Mouse (Mus musculus): ENCODE results near the gene Rab11a.

Gene Rab11a

DNA sequence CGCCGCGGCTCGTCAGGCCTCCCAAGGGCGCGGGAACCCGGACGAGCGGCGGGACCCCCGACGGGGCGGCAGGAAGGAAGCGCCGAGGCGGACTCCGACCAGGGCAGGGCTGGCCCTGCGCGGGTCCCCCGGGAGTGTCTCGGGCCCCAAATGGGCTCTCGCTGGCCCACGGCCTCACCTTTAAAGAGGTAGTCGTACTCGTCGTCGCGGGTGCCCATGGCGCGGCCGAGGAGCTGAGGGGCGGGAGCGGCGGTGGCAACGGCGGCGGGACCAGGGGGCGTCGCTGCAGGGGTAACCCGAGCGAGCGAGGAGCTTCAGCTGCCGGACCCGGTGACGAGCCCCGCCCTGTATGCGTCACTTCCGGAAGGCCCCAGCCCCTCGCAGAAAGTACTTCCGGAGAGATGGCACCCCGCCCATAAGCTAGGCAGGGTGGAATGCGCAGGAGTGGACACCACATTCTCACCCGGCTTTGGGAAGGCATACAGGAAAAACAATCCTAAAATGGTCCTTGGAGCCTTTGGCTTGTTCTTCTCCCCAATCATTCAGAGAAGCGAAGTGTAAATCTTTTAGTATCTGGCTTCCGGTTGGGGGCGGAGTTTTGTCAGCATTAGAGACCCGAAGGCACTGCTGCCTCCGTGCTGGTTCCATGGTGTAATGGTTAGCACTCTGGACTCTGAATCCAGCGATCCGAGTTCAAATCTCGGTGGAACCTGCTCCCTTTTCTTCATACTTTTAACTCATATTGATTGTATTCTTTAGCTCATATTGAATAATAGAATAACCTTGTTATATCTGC, at the start of gene Rab11a:
TSS of gene Rab11a (minus strand) at position 353 of the 796 bp plus-strand sequence.
- in situ Hi-C loops (cut with MboI): no loop called here

DNA sequence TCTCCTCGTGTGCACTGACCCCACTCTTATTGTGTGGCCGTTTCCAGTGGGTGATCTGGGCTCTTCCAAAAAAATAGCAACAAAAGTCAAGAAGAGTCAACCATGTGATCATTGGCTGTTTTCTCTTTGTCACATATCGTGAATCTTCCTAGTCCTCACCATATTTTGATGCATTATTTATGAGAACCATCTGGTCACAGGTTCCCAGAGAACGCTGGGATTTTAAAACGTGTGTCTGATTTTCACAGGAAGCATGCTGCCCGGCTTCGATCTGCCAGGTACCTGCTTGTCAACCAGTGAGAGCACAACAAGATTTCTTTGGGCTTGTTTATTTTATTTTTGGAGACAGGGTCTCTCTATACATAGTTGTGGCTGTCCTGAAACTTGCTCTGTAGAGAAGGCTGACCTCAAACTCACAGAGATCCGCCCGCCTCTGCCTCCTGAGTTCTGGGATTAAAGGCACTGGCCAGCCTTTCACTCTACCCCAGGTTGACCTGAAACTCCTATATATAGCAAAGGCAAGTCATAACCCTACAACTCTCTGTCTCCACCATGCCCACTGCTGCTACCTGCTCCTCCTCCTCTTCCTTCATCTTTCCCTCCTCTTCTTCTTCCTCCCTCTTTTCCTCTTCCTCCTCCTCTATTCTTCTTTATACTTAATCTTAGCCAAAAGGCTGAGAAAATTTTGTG, 48.8 kb upstream of the Rab11a start:
- in situ Hi-C loops (cut with MboI): no loop called here

DNA sequence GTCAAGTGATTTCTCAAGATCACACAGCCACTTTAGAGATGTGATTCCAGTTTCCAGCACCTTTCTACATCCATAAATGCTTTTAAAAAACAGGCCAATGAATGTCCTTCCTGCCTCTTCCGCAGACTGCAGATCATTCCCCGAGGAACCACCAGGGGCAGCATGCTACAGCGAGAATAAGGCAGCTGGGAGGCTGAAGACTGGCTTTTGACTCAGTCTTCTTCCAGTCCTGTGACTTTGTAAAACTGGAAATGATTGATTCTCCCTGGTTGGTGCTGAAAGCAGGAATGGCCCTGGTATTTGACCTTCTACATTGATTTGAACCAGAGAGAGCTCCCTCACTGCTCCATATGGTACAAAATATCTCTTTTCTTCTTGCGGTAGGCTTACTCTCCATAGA, 47.3 kb upstream of the Rab11a start:
- in situ Hi-C loops (cut with MboI): loop anchor here (5.0 kb wide), 1 partner anchor 57 kb away; no protein-coding TSS in a partner anchor

DNA sequence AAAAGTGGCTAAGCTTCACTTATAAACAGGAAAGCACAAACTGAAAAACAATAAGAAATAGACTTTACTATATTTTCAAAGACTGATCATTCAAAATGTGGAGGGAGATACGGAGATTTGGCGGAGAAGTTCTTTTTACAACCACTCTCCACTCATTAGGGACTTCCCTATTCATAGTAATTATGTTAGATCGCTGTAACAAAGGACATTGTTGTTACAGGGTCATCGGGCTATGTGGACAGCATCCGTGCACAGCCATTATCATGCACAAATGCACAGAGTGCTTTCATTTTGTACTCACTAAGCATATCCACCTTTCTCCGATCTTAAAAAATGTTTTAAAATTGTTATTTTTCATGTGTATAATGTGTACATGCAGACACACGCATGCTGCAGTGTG, 46.0 kb upstream of the Rab11a start:
- in situ Hi-C loops (cut with MboI): loop anchor here (5.0 kb wide), 1 partner anchor 59 kb away; no protein-coding TSS in a partner anchor

DNA sequence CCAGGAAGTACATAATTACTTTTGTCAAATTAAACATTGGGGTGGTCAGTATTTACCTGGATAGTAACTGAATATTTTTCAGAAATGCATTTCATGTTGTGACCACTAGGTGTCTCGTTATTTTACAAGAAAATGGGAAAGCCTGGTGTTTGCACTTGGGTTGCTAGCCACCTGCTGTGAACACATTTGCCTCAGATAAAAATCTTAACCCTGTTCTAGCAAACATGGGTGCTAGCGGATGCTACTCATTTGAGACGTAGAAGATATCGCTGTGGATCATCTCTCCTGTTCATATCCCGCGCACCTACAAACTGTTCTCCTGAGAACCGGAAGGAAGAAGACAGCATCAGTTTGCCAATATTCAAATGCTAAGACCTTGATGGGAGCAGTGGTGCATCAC, 42.1 kb upstream of the Rab11a start:
- in situ Hi-C loops (cut with MboI): loop anchor here (5.0 kb wide), 1 partner anchor 63 kb away; no protein-coding TSS in a partner anchor

DNA sequence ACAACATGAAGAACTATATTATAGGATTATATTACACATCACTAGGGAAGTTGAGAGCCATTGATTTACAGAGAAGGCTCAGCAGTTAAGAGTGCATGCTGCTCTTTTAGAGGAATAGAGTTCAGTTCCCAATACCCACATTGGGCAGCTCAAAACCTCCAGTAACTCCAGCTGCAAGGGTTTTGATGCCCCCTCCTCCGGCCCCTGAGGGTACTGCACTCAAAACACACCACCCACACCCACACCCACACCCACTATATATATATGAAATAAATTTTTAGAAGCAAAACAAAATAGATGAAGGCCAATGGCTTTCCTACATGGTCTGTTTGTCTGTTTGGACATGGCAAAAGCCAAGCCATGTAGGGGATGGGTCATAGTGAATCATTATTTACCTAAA, 40.6 kb upstream of the Rab11a start:
- in situ Hi-C loops (cut with MboI): no loop called here

DNA sequence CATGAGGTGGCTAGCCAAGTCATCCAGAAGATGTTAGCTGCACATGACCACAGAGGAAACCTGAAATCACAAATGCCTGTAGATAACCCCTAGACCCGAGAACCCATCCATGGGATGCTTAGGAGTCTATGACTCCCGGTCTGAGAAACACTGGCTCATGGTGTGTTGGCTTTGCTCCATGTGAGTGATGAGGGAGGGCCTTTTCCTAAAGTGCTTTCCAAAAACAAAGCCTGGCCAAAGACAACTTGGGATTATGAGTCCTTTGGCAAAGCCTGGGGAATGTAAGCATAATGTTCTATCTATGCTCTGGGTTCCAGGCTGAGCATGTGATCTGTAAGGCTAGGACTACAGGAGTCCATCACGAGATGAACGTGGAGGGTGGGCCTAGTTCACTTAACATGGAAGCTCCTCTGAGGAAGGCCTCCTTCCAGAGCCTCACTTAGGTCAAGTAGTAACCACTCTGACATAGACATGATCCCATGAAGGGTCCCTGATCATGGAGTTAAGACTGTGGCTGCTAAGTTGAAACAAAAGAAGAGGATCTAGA, 40.0 kb upstream of the Rab11a start:
- in situ Hi-C loops (cut with MboI): no loop called here

DNA sequence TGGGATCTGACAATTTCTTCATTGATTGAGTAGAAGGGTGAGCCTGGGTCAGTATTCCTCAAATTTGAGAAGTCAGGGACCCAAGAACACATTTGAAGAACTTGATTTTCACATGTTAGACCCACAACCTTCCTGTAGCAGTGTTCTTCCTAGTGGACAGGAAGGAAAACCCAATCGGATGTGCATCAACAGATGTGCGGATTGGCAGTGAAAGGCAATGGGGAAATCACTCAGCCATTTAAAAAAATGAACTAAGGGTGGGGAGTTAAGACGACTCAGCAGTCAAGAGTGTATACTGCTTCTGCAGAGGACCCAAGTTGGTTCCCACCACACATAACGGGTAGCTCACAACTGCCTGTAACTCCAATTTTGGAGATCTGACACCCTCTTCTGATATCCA, 37.9 kb upstream of the Rab11a start:
- in situ Hi-C loops (cut with MboI): no loop called here

DNA sequence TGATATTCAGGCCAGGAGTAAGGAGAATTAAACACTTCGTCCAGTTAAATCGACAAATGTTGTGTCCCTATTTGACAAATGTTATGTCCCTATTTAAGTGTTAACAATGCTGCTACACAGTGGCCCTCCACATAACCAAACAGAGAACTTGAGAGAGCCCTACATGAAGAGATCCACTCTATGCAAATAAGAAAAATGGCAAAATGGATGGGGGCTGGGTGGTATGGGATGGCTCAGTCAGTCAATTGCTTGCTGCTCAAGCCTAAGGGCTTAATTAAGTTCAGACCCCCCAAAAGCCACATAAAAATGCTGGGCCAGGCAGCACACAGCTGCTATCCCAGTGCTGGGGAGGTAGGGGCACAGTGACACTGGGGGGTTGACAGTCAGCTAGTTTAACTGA, 37.3 kb upstream of the Rab11a start:
- in situ Hi-C loops (cut with MboI): no loop called here

DNA sequence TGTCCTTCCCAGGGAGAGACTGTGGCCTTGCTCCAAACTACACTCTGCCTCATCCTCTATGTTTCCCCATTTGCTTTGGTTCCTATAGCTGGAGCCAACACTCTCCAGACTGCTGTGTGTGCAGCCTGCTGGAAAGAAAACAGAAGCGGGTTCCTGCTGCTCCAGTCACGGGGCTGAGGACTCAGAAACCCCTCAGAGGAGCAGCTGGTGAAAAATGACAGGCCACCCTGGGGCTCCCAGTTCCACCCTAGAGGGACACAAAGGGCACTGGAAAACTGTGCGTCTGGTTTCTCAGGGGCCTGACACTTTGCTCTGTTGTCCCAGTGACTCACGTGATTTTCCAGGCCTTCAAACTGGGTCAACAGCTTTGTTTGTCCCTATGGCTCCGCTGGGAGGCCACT, 36.9 kb upstream of the Rab11a start:
- in situ Hi-C loops (cut with MboI): no loop called here

DNA sequence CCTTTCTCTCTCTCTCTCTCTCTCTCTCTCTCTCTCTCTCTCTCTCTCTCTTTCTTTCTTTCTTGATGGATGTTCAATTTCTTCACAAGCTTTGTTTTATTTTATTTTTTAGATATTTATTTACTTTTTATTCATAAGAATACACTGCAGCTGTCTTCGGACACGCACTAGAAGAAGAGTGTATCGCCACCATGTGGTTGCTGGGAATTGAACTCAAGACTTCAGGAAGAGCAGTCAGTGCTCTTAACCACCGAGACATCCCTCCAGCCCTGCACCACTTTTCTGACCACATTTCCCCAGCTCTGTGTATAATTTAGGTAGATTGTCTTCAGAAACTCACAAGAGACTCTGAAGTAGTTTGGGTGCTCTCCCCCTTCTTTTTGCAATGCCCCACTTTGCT, 36.4 kb upstream of the Rab11a start:
- in situ Hi-C loops (cut with MboI): no loop called here

DNA sequence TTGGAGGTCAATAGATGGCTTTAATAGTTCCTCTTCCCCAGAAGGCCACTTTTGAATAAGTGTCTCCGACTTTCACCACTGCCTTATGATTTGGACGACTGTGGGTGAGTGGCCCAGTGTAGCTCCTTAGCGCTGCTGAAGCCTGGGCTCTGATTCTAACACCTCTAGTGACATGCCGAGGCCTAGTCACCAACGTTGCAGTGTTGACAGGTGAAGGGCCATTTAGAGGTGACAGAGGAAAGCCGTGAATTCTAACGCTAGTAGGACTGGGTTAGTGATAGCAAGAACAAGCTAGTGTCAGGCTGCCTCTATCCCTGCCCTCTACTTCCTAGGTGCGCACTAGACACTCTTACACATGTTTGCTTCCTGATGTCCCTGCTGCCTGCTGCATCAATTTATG, 35.7 kb upstream of the Rab11a start:
- in situ Hi-C loops (cut with MboI): no loop called here

DNA sequence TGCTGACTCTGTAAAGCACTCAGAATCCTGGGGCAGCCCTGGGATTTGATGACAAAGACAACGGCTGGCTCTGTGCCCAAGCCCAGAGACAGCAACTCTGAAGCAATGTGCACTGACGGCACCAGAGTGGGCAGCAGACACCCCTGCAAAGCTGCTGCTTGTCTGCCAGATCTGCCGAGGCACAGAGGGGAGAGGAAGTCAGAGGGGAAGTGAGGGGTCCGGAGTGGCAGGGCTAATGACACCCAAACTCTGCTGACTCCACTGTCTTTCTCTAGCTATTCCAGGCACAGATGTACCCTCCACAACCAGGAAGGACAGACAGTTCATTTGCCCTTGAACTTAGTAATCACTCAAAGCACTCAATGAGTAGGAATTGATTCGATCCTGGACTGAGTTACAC, 33.7 kb upstream of the Rab11a start:
- in situ Hi-C loops (cut with MboI): no loop called here

DNA sequence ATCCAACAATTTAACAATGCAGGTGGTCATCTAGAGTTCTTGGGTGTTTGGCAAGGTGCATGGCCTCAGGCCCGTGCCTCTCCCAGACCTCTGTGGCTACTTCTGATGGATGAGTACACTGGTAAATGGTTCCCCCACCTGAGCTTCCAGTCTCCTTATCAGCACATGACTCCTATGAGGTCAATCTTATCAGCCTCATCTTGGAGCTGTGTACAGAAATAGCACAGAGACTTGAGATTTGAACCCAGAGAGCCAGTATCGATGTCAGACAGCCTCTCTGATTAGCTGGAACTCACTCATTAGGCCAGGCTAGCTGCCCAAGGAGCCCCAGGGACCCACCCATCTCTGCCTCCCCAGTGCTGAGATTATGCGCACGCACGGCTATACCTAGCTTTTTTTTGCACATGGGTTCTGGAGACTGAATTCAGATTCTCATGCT, 32.9 kb upstream of the Rab11a start:
- in situ Hi-C loops (cut with MboI): no loop called here

DNA sequence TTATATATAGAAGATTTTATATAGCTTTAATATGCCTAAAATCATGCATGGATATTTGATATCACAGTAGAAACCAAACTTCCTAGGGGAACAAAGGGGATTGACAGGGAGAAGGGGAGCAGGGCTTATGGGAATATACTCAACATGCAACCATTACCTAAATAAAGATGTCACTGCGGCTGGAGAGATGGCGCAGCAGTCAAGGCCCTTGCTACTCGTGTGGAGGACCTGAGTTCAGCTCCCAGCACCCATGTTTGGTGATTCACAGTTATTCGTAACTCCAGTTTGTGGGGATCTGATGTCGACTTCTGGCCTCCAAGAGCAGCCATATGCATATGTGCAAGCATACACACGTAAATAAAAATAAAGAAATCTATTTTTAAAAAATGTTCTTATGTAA, 32.4 kb upstream of the Rab11a start:
- in situ Hi-C loops (cut with MboI): no loop called here

DNA sequence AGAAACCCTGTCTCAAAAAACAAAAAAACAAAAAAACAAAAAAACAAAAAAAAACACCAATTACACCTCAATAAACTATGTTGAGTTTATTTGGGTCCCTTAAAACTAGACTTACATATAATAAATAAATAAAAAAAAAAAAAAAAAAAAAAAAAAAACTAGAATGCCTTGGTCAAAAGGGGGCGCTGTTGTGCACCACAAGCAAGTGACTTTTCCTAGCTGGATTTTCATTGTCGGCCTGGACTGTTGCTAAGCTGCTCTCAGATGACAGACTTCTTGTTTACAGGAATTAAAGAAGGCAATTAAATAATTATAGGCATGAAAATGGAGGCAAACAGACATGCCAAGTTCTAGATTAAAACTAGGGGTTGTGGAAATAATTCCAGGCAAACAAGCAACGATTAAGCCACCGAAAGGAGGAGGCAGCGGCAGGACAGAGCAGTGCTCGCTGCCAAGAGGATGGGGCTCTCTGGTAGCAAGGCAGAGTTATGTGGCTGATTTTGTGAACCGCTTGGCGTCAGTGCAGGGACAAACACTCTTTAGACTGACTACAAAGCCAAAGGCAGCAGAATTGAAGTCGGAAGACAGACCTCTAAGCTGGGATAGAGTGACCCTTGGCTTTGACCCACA, 31.6 kb upstream of the Rab11a start:
- in situ Hi-C loops (cut with MboI): no loop called here

DNA sequence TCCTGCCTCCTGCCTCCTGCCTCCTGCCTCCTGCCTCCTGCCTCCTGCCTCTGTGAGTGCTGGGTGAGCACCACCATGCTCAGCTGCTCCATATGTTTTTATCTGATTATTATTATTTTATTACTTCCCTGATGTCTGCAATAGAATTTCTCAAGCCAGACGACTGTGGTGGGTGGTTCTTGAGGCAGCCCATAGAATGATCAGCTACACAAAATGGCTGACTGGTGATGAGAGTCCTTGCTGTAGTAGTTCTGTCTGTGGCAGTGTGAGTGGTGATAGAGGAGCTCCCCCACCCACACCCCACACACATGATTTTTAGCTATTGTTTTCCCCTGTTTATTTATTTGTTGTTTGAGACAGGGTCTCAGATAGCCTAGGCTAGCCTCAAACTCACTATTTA, 30.2 kb upstream of the Rab11a start:
- in situ Hi-C loops (cut with MboI): no loop called here

DNA sequence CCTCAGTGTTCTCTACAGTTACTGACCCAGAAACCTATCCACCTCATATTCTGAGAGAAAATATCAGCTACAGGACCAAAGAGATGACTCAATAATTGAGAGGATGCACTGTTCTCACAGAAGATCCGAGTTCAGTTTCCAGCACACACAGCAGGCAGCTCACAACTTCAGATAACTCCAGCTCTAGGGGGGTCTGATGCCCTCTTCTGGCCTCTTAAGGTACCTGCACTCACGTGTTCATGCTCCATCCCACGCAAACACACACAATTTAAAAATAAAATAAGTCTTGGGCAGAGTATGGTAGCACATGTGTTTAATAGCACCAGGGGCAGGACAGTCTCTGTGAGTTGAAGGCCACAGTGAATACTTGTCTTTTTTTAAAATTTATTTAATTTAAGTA, 28.6 kb upstream of the Rab11a start:
- in situ Hi-C loops (cut with MboI): no loop called here

DNA sequence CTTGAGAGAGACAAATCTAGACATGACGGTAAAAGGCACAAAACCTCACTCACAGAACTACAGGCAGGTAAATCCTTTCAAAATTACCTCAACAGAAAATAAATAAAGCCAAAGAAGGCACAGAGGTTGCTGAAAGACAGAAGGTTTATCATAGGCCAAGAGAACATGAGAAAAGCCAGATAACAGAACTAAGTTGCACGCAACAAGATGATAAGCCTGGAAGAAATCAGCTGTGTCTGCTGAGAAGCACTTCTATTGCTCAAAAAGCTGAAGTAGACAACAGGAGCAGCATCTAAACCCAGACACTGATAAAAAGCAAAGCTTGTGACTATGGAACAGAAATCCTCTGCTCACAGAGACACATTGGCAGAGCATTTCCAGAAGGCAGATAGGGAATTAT, 27.3 kb upstream of the Rab11a start:
- in situ Hi-C loops (cut with MboI): no loop called here

DNA sequence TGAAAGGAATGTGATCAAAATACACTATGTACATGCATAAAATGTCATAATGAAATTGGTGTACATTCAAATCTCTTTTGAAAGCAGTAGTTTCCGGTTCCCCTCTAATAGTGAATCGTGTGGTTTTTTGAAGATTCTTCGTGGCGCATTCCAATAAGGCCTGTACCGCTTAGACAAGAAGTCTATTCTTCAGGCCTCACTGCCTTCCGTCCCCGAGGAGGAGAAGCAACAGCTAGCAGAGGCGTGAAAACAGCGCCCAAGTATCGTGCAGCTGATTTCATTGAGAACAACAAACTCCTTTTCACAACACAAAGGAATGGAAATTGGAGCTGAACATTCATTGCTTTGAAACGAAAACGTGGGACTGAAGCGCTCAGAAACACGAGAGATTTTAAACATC, 20.5 kb upstream of the Rab11a start:
- in situ Hi-C loops (cut with MboI): no loop called here

DNA sequence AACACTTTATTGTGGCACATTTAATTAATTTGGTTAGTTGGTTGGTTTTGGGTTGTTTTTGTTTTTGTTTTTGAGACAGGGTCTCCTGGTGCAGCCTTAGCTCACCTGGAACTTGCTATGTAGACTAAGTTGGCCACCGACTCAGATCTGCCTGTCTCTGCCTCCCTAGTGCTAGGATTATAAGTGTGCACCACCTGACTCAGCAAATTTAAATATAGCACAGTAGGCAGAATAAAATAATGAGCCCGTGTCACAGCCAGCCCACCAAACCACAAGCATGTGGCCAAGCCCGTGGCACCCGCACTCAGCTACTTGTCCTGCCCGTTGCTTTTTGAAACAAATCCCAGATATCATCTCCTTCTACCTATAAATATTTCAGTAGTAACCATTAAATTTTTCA, 15.0 kb upstream of the Rab11a start:
- in situ Hi-C loops (cut with MboI): no loop called here

DNA sequence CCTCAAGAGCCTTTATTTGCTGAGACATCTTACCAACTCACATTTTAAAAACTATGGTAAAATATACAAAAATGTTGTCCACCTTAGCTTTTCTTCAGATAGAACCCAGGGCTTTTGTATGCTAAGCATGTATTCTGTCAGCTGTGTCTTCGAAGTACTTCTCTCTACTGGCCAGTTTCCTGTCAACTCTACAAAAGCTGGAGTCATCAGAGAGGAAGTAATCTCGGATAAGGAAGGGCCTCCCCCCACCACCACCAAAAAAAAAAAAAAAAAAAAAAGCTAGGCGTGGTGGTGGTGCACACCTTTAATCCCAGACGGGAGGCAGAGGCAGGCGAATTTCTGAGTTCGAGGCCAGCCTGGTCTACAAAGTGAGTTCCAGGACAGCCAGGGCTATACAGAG, 11.8 kb upstream of the Rab11a start:
- in situ Hi-C loops (cut with MboI): no loop called here

DNA sequence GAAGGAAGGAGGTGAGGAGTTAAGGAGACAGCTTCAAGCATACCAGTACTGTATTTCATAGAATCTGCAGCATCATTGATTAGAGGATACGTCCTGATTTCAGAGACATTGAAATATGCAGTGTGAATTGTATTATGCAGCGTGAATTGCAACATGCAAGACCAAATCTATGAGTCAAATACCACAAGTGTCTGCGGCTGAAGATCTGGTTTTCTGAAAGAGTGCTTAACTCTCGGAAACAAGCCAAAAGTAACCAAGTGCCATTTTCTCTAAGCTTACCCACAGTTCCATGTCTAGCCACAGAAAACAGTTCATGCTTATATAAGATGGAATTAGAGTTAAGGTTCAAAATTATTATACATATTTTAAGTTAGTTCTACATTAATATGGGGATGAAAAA, 10.2 kb upstream of the Rab11a start:
- in situ Hi-C loops (cut with MboI): no loop called here
